Mouse (Mus musculus) stomach, embryonic 15.5 days (tissue): Measurements from ENCODE around the gene Uqcc2. TPM values are rescaled to one million over a fixed set of nuclear protein-coding genes. Genes with fewer than 3 reads are reported as not detected.

Source experiments
- ATAC-seq: fragments of 200-750 bp; cut with Nextera tagmentation; 2 replicates; pipeline ENCODE4 v1.8.0; 2017; ENCODE audit warnings: low read depth, moderate number of reproducible peaks, moderate TSS enrichment; ENCODE audit not compliant: insufficient read depth, low FRiP score
- H3K27ac ChIP-seq: fragments of 300-500 bp; sonication (generic); 2 replicates; pipeline ENCODE4 v1.5.1; 2015; ENCODE audit warnings: mild to moderate bottlenecking, inconsistent platforms
- H3K27me3 ChIP-seq: fragments of 300-500 bp; sonication (generic); replicated peaks from 2 replicates; pipeline ENCODE4 v1.6.1; 2015; ENCODE audit warnings: inconsistent platforms
- H3K36me3 ChIP-seq: fragments of 300-500 bp; sonication (generic); 2 replicates; pipeline ENCODE4 v1.6.1; 2015; ENCODE audit warnings: inconsistent platforms
- H3K4me1 ChIP-seq: fragments of 300-500 bp; sonication (generic); 2 replicates; pipeline ENCODE4 v1.6.1; 2015; ENCODE audit warnings: inconsistent platforms
- H3K4me2 ChIP-seq: fragments of 300-500 bp; sonication (generic); 2 replicates; pipeline ENCODE4 v1.6.1; 2015; ENCODE audit warnings: mild to moderate bottlenecking, inconsistent platforms
- H3K4me3 ChIP-seq: fragments of 300-500 bp; sonication (generic); replicated peaks from 2 replicates; pipeline ENCODE4 v1.5.1; 2015; ENCODE audit warnings: inconsistent platforms
- H3K9ac ChIP-seq: fragments of 300-500 bp; sonication (generic); 2 replicates; pipeline ENCODE4 v1.6.1; 2015; ENCODE audit warnings: inconsistent platforms
- H3K9me3 ChIP-seq: fragments of 300-500 bp; sonication (generic); 2 replicates; pipeline ENCODE4 v1.6.1; 2016; ENCODE audit warnings: inconsistent platforms
- WGBS: fragments of 180-500 bp; shearing (Covaris S2); methylation state at CpG from one replicate; pipeline ENCODE4 v1.1.7; 2015; 5-methylcytosine and 5-hydroxymethylcytosine counted together
- polyA plus RNA-seq: library from polyadenylated mRNA; unstranded; fragments of >200 nt; fragmentation: Nextera tagmentation; extraction: Ambion mirVana; gene quantifications from 2 replicates; pipeline ENCODE4 v1.2.1, GENCODE M21; 2015

Uqcc2 gene
- polyA plus RNA-seq, 1 experiment from 2014 or later = 309 TPM

DNA sequence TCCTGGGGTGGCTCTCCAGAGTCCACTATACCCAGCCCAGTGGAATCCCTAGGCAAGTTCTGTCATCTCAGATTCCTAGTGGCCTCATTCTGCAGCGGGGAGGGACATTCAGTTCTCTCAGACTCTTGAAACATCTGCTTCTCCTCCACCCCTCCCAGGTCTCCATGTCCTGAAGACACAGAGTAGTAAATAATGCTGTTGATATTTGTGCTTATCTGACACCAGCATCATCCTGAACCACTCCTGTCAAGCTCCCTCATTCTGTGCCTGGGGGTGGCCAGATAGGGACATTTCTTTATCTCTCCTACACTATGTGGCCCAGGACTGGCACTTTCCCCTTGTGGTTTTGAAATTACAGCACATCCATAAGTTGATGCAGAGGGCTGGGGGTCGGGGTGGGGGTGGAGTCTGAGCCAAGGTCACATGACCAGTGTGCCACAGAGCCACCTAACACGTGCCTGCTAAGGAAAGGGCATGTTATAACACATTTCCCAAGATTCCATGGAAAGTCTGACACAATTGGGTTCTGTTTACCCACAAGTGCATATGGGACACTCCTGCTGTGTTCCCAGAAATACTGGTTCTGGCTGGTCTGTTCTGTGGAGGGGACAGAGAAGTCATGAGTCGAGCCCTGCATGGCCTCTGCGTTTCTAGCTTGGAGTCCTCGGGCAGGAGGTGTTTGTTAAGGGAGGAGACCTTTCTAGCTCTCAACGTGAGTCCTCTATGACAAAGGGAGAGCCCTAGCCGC, 19.4 kb upstream of the Uqcc2 start:
- H3K4me2 ChIP-seq = no peak overlapping the region
- peak; percentile 85 for ATAC-seq
- H3K4me1 ChIP-seq = peaks cover 20% of the 10 kb centered on the region
- H3K9ac ChIP-seq = no peak overlapping the region
- H3K27me3 ChIP-seq = no peaks in the 10 kb centered on the region
- peak overlapping the region; percentile 76 for H3K27ac ChIP-seq
- no peaks in the 10 kb centered on the region for H3K9me3 ChIP-seq
- H3K36me3 ChIP-seq = no peaks in the 10 kb centered on the region
- 50% methylated on average over 8 of the region's 8 CpGs for WGBS
- H3K4me3 ChIP-seq = no peak overlapping the region

DNA sequence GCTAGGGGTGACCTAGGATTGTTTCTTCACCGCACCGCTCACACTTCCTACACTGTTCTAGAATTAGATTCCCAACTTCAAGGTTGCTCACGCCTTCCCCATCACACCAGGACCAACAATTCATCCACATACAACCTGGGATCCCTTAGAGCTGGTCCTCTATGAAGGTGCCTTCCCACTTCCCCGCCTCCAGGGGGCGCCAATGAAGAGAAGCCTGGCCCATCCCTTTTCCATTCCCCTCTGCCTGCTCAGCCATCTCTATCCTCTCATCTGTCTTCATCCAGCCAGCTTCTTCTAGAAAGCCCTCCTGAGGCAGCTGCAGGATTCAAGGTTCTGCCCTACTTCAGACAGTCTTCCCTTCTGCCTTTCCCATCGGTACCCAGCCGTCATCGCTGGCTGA, 17.7 kb upstream of the Uqcc2 start:
- WGBS = 73% methylated on average over 8 of the region's 8 CpGs
- no peaks in the 10 kb centered on the region for H3K27me3 ChIP-seq
- H3K4me1 ChIP-seq = peaks cover 20% of the 10 kb centered on the region
- no peaks in the 10 kb centered on the region for H3K36me3 ChIP-seq
- H3K4me3 ChIP-seq = no peak overlapping the region
- no peak overlapping the region for H3K9ac ChIP-seq
- no peaks in the 10 kb centered on the region for H3K9me3 ChIP-seq
- no peak overlapping the region for H3K4me2 ChIP-seq
- H3K27ac ChIP-seq = no peak overlapping the region
- no peak for ATAC-seq

DNA sequence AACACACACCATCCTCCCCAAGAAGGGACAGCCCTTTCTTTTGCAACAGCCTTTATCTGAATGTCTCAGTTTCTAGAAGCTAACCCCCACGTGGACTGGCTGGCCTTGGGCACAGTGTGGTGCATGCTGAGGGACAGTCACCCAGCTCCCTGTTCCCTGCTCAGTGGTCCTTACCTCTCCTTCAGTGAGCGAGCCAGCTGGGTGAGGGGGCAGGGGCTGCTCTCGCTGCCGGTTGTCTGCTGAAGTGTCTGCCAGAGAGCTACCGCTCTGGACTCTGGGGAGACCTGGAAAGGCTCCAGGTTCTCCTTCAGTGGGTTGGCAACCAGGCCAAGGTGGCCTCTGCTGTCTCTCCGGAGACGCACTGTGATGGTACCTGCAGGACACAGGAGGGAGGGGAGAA, 17.2 kb upstream of the Uqcc2 start:
- Histone ChIP-seq H3K36me3 (no peaks in the 10 kb centered on the region), H3K4me1 (peaks cover 20% of the 10 kb centered on the region), H3K27ac (no peak overlapping the region), H3K4me3 (no peak overlapping the region), H3K9me3 (no peaks in the 10 kb centered on the region), H3K27me3 (no peaks in the 10 kb centered on the region), H3K4me2 (no peak overlapping the region), H3K9ac (no peak overlapping the region)
- no peak for ATAC-seq
- 65% methylated on average over 7 of the region's 7 CpGs for WGBS

GRCm38 (mm10) chr17:27146323-27146923, 12.7 kb upstream of the Uqcc2 start:
- H3K27ac ChIP-seq = no peak overlapping the region
- H3K27me3 ChIP-seq = no peaks in the 10 kb centered on the region
- H3K9ac ChIP-seq = no peak overlapping the region
- peaks cover 6% of the 10 kb centered on the region; the same call in 1 of the 2 replicates for H3K4me1 ChIP-seq
- no peak overlapping the region for H3K4me3 ChIP-seq
- ATAC-seq = no peak
- H3K36me3 ChIP-seq = no peaks in the 10 kb centered on the region
- no peak overlapping the region for H3K4me2 ChIP-seq
- 8% methylated on average over 8 of the region's 8 CpGs for WGBS
- no peaks in the 10 kb centered on the region for H3K9me3 ChIP-seq

GRCm38 (mm10) chr17:27144152-27144551, 10.4 kb upstream of the Uqcc2 start:
- 71% methylated on average over 4 of the region's 4 CpGs for WGBS

DNA sequence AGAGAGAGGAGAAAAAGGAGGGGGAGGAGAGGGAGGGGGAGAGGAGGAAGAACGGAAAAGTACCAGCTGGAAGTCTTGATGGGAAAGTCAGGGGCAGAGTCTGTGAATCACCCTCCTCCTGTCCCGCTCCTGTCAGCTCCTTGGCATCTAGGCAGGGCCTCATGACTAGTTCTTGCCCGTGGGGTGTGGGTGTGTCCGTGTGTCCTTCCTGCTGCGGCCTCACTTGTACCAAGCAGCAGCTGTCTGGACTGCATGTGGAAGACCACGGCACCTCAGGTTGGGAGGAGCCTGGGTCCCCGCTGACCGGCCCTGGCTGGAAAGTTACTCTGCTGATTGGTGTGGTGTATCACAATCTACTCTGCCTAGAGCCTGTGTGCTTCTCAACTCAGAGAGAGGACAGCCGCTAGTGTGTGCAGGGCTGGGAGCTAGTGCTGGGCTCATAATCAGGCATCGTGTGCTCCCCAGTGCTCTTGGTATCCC, 8.3 kb upstream of the Uqcc2 start:
- H3K4me1 ChIP-seq = peaks cover 6% of the 10 kb centered on the region; the same call in 1 of the 2 replicates
- 26% methylated on average over 10 of the region's 10 CpGs for WGBS
- peak overlapping the region; percentile 39; the same call in 1 of the 2 replicates for H3K4me2 ChIP-seq
- H3K27ac ChIP-seq = peak overlapping the region; percentile 38; the same call in 1 of the 2 replicates
- no peak overlapping the region for H3K4me3 ChIP-seq
- H3K9me3 ChIP-seq = no peaks in the 10 kb centered on the region
- 0 out of 2 replicates have a peak, but pooled peaks cover 4% of the 10 kb centered on the region for H3K27me3 ChIP-seq
- H3K9ac ChIP-seq = no peak overlapping the region
- ATAC-seq = peak; percentile 70
- H3K36me3 ChIP-seq = no peaks in the 10 kb centered on the region

More at GRCm38 (mm10) chr17:27144152-27144551, 10.4 kb upstream of the Uqcc2 start:
- Histone ChIP-seq H3K4me1 (peaks cover 6% of the 10 kb centered on the region; the same call in 1 of the 2 replicates), H3K9ac (no peak overlapping the region), H3K4me2 (no peak overlapping the region), H3K36me3 (no peaks in the 10 kb centered on the region), H3K27ac (no peak overlapping the region), H3K4me3 (no peak overlapping the region), H3K27me3 (no peaks in the 10 kb centered on the region), H3K9me3 (no peaks in the 10 kb centered on the region)
- ATAC-seq = no peak

GRCm38 (mm10) chr17:27140262-27140661, 6.5 kb upstream of the Uqcc2 start:
- ATAC-seq = no peak
- Histone ChIP-seq H3K27me3 (0 out of 2 replicates have a peak, but pooled peaks cover 4% of the 10 kb centered on the region), H3K27ac (no peak overlapping the region), H3K4me3 (no peak overlapping the region), H3K9ac (no peak overlapping the region), H3K4me2 (no peak overlapping the region), H3K4me1 (peaks cover 8% of the 10 kb centered on the region; the same call in 1 of the 2 replicates), H3K36me3 (no peaks in the 10 kb centered on the region), H3K9me3 (no peaks in the 10 kb centered on the region)
- WGBS = 66% methylated on average over 9 of the region's 9 CpGs

DNA sequence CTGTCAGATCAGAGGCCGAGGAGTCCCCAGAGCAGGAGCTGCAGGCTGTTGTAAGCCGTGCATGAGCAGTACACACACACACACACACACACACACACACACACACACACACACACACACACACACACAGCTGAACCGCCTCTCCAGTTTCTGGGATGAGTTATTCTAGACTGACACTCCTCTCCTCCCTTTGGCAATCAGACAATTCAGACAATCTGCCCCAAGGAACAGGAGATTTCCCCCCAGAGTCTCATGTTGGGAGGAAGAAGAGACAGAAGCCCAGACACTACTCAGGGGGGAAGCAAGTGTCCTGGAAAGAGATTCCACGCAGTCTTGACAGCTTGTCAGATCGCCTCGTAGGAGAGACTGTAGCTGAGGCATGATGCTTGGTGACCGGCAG, 5.6 kb upstream of the Uqcc2 start:
- 50% methylated on average over 7 of the region's 7 CpGs for WGBS
- H3K4me2 ChIP-seq = no peak overlapping the region
- no peaks in the 10 kb centered on the region for H3K36me3 ChIP-seq
- no peak overlapping the region for H3K27ac ChIP-seq
- H3K27me3 ChIP-seq = 0 out of 2 replicates have a peak, but pooled peaks cover 4% of the 10 kb centered on the region
- H3K9ac ChIP-seq = no peak overlapping the region
- peaks cover 9% of the 10 kb centered on the region; the same call in 1 of the 2 replicates for H3K4me1 ChIP-seq
- H3K9me3 ChIP-seq = no peaks in the 10 kb centered on the region
- no peak overlapping the region for H3K4me3 ChIP-seq
- no peak for ATAC-seq

GRCm38 (mm10) chr17:27138396-27138795, 4.7 kb upstream of the Uqcc2 start:
- ATAC-seq = no peak
- Histone ChIP-seq H3K9ac (no peak overlapping the region), H3K27me3 (0 out of 2 replicates have a peak, but pooled peaks cover 4% of the 10 kb centered on the region), H3K27ac (no peak overlapping the region), H3K4me2 (no peak overlapping the region), H3K36me3 (no peaks in the 10 kb centered on the region), H3K4me1 (peaks cover 11% of the 10 kb centered on the region), H3K4me3 (no peak overlapping the region), H3K9me3 (no peaks in the 10 kb centered on the region)
- WGBS = 74% methylated on average over 9 of the region's 9 CpGs

DNA sequence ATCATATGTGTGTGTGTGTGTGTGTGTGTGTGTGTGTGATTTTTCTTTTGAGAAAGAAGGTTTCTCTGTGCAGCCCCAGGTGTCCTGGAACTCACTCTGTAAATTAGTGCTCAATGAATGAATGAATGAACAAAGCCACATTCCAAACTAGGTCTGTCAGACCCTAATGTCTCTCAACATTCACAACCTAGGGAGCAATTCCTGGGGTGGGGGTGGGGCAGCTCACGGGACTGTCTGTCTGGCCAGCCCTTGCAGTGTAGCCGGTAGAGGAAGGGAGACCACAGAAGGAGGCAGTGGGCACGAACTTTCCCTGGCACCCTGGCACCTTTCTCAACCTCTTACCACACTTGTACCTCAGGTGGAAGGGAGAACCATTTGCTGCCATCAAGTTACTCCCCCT, 999 bp upstream of the Uqcc2 start:
- 12% methylated on average over 3 of the region's 3 CpGs for WGBS

GRCm38 (mm10) chr17:27134187-27134586, 471 bp upstream of the Uqcc2 start:
- Histone ChIP-seq H3K4me3 (peak overlapping the region; percentile 84), H3K9me3 (no peaks in the 10 kb centered on the region), H3K27ac (no peak overlapping the region), H3K4me2 (peak overlapping the region; percentile 63), H3K4me1 (peaks cover 39% of the 10 kb centered on the region), H3K9ac (no peak overlapping the region), H3K27me3 (0 out of 2 replicates have a peak, but pooled peaks cover 4% of the 10 kb centered on the region), H3K36me3 (no peaks in the 10 kb centered on the region)
- 30% methylated on average over 8 of the region's 9 CpGs for WGBS
- no peak for ATAC-seq

More for the DNA sequence above, 999 bp upstream of the Uqcc2 start:
- Histone ChIP-seq H3K4me1 (peaks cover 34% of the 10 kb centered on the region), H3K4me3 (no peak overlapping the region), H3K9me3 (no peaks in the 10 kb centered on the region), H3K27ac (no peak overlapping the region), H3K27me3 (0 out of 2 replicates have a peak, but pooled peaks cover 4% of the 10 kb centered on the region), H3K36me3 (no peaks in the 10 kb centered on the region), H3K4me2 (no peak overlapping the region), H3K9ac (no peak overlapping the region)
- ATAC-seq = no peak

- Histone ChIP-seq H3K4me1 (peaks cover 45% of the 10 kb centered on the region), H3K9ac (no peak overlapping the region), H3K4me2 (no peak overlapping the region), H3K9me3 (no peaks in the 10 kb centered on the region), H3K4me3 (no peak overlapping the region), H3K27ac (no peak overlapping the region), H3K36me3 (no peaks in the 10 kb centered on the region), H3K27me3 (no peaks in the 10 kb centered on the region)
- no peak for ATAC-seq
- 86% methylated on average over 10 of the region's 10 CpGs for WGBS
These were observed 1.5 kb downstream of the Uqcc2 start for GRCm38 (mm10) chr17:27132238-27132637.
